Mouse (Mus musculus): ENCODE measurements at regions not wholly inside any gene's neighbourhood (a gene's known extent, or its start where the extent isn't known, plus 50 kb on each side); places are given as distances from the start of the nearest gene placed in this dataset.

DNA sequence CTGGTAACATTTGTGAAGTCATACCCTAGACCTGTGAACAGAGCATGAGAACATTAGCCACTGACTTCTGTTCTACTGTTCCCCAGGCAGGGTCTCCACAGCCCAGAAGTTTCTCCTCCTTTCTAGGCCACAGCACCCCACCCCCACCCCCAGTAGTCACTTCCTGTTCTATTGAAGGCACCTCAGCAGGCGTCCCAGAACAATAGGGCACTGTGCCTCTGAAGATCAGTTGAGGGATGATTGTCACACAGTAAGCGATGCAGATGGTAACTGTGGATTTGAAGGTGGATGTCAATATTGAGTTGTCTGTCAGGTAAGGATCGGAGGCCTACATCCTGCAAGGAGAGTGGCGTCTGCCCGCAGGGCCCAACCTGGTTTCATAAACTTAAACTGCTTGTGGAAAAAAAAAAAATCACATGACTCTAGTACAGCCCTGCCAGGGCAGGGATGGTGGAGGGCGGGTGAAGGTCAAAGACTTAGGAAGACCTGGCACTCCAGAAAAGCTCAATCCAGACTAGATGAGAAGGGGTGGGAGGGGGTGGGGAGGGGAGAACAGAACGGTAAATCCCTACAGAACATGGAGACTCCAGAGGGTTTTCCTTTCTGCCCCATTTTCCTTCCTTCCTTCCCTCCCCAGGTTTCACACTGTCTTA is 103.1 kb upstream of the Rybp start:
- no peak for DNase-seq (ENCODE audit: low spot score)

DNA sequence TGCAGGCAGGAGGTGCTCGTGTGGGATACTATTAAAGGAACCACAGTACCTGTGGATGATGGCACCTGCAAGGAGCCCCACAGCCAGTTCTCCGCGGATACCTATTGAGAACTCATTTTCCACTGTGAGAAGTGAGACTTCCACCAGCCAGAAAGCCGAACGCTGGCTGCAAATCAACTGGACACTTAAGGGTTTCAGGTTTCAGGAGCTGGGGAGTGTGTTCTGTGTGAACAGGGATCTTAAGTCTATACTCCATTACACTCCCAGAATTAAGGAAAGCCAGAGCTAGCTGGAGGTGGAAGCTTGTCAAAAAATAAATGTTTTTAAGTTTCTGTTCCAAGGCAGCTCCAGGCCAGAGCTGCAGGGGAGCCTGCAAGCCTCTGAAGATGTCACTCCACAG is 99.8 kb upstream of the Rybp start:
- no peak for DNase-seq (ENCODE audit: low spot score)

DNA sequence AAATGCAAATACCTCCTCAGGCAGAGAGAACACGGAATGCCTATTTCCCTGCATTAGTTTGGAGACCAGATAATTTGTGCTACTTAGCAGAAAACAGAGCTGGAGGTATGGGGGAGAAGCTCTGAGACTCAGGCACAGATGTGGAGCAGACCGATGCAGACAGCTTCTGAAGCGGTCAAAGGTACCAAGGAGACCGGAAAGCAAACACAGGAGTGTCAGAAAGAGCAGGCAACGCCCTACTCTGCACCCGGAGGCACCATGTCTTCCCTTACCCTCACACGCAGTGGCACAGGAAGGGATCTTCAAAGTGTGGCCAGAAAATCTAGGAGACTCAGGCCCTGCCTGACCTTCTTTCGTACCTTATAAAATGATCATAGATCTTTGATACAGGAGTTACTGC is 98.4 kb upstream of the Rybp start:
- DNase-seq (ENCODE audit: low spot score) = no peak

DNA sequence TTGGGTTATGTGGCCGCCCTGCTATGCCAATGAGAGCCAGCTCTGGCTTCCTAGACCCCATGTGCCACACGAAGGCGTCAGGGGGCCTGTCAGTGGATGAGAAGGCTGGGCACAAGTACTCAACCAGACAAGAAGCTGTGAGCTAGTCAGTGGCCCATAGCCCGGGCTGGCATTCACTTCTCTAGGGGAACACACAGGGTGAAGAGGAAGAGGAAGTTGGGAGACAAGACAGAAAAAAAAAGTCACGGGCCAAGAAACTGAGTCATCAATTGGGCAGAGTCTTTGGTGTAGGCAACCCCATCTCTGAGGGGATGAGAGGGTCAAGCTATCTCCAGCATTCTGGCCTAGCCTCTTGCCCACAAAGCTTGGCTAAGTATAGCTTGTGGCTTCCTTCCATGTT is 93.8 kb upstream of the Rybp start:
- no peak for DNase-seq (ENCODE audit: low spot score)

DNA sequence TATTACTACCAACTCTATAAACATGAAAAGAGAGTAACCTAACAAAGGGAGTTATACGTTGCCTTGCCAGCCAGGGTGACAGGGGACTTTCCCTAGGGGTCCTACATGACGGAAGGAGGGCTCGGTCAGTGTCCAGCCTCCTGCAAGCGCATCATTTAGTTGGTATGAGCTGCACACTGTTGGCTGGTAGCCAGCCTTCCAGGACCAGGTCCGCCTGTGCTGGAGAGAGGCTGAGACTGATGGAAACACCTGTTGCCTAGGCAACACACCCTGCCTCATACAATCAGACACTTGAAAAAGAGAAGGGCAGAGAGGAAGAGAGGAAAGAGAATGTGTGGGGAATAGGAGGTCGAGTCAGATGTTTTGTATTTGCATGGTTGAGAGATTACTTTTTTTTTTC is 93.3 kb upstream of the Rybp start:
- DNase-seq (ENCODE audit: low spot score) = no peak

DNA sequence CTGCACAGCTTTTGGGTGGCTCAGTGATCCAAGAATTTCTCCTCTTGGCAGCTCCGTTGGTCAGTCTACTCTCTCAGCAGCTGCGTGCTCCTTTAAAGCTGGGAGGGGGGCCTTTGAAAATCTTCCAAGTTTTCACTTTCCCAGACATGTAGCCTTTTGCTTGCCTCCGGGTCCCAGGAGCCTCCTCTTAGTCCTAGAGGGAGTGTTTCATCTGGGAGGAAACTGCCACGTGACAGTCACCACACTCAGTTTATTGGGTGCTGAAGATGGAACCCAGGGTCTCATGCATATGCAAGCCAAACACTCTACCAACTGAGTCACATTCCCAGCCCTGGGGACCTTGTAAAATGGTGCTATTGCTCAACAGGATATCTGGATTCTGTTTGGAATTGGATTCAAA is 92.5 kb upstream of the Rybp start:
- DNase-seq (ENCODE audit: low spot score) = no peak

DNA sequence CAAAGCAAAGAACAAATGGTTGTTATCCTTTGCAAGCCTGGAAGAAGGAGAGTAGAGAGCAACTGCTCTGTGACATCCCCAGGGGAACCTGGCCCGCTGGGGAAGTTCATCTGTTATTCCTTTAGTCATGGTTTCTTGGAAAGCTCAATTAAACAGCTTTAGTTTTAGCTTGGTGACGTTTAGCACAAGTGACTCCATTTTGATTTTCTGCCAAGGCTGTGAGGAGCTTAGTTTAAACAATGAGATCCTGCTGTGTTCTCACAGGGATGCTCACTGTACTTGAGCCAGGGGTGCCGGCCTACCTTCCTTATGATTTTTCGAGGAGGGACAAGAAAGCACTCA is 91.2 kb upstream of the Rybp start:
- DNase-seq (ENCODE audit: low spot score) = no peak

DNA sequence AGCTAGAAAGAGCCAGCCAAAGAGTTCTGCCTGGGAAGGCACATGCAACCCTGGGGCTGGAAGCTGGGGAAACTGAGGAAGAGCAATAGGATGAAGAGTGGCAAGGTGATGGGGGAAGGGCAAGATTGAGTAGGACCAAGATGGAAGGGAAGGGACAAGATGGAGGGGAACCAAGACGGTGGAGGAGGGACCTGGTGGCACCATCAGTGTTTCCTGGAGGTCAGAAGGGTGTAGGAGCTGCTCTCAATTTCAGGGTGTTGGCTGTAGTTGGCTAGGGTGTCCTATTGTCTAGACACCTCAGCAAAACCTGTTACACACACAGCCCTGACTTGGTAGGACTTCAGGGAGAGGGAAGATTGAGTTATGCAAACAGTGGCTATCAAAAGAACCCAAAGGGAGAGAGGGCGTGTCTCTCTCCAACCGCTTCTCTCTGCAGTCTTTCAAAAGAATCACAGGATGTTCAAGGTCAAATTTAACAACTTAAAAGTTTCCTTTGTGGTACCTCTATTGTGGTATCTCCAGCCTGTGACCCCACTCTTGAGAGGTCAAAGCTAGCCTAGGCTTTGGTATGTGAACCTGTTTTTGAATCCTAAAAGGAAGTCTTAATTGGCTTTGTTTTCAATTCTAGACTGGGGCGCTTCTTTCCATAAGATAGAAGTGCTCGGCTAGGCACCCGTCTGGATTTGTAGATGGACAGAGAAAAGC is 90.7 kb upstream of the Rybp start:
- DNase-seq (ENCODE audit: low spot score) = no peak

DNA sequence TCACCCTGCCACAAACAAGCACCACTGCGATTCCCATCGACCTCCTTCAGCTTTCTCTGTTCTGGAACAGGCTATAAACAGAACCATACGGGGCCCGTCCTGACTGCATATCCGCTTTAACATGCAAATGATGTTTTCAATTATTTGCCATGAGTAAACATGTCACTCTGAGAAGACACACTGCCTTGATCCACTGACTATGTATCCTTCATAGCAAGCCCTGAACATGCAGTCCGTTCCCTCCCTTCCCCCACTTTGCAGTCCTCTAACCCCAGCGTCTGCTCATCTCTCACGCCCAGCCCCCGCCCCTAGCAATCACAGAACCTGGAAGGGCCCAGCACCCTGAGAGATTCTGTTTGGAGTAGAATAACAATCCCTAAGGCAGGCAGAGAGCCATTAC is 89.4 kb upstream of the Rybp start:
- DNase-seq (ENCODE audit: low spot score) = no peak

DNA sequence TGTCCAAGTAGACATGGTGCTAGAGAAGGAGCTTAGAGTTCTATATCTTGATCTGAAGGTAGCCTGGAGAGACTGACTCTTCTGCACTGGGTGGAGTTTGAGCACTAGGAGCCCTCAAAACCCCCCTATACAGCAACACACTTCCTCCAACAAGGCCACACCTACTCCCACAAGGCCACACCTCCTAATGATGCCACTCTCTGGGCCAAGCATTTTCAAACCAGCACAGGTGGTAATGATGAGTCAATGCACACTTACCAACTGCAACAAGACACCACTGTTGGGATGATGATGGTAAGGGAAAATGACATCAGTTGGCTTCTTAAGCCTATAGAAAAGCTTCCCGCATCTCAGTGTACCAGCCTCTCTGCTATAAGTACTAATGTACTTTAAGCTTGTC is 83.5 kb upstream of the Rybp start:
- DNase-seq (ENCODE audit: low spot score) = no peak

DNA sequence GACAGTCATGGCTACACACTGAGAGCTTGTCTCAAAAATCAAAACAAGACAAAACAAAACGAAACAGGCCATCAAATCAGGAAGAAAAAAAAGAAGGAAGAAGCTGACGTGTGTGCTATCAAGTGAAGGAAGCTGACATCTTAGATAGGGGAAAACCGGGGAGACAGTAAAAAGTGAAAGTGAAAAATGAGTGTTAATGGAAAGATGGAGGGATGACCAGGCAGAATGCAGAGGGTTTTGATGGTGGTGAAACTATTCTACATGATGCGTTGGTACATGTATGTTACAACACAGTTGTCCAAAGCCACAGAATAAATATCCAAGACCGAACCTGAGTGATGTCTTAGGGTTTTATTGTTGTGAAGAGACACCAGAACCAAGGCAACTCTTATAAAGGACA is 83.1 kb upstream of the Rybp start:
- no peak for DNase-seq (ENCODE audit: low spot score)

DNA sequence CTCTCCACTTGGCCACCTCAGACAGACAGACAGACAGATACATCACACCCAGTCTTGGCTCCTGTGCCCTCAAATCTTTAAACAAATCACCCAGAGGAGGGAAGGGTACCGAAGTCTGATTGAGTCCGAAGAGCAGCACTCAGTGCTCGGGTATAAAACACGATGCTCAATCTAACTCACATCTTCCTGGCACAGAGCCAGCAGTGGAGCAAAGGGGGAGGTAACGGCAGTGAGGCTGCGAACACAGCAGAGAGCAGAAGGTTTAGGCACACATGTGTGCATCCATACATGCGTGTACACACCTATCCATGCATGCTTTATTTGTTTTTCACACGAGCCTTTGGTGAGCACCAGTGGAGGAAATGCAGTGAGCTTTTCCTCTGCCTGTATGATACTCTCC is 78.9 kb upstream of the Rybp start:
- DNase-seq (ENCODE audit: low spot score) = no peak

DNA sequence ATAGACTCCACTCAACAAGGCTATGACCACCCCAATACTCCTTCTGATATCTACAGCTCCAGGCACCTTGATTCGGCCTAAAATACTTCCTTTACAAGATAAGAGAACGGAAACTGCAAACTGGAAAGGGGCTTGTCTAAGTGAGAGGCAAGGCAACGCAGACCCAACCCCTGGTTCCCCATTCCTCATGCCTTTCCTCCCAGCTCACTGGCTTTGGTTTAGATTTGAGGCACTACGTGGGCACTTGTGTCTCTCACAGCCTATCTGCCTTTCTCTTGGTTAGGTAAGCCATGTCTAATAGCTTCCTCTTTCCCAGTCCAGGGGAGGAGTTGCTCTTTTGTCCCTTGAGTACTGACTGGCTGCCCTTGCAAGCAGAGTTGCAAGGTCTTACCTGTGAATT is 78.5 kb upstream of the Rybp start:
- no peak for DNase-seq (ENCODE audit: low spot score)

DNA sequence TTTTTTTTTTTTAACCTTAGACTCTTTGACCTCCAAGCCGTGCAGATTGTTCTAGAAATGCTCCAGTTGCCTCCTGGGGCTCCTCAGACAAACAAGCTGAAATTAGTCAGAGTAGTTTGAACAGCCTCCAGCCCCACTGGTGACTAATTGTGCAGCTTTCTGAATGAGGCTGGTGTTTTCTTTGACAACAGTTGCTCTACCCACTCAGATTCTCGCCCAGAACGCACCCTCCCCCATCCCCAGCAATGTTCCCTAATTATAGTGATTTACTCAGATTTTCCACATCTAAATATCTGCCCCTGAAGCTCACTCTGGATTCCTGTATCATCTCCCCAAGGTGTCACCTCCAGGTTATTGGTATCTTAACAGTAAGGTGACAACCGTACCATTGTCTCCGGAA is 76.4 kb upstream of the Rybp start:
- DNase-seq (ENCODE audit: low spot score) = no peak

DNA sequence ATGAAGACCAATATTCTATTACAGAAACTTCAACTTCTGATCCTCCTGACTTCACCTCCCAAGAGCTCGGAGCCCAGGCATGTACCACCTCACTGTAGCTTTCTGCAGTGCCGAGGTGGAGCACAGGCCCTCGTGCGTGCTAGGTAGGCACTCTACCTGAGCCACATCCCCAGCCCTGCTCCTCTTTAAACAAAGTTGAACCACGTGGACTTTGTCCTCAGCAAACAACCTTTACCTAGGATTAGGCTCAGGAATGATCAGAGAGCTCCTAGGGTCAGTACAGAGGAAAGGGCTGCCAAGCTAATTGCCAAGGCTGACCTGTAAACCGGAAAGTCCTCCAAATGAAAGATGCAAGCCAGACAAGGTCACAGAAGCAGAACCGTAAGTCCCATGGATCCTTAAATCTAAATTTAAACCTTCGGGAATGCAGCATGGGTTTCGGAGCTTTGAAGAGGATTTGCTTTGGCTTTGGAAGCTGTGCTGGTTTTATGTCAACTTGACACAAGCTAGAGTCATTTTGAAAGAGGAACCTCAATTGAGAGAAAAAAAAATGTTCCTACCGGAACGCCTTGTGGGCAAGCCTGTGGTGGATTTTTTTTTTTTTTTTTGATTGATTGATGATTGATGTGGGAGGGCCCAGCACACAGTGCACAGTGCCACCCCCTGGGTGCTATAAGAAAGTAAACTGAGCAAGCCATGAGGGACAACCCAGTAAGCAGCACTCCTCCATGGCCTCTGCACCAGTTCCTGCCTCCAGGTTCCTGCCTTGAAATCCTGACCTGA is 69.5 kb upstream of the Rybp start:
- no peak for DNase-seq (ENCODE audit: low spot score)

DNA sequence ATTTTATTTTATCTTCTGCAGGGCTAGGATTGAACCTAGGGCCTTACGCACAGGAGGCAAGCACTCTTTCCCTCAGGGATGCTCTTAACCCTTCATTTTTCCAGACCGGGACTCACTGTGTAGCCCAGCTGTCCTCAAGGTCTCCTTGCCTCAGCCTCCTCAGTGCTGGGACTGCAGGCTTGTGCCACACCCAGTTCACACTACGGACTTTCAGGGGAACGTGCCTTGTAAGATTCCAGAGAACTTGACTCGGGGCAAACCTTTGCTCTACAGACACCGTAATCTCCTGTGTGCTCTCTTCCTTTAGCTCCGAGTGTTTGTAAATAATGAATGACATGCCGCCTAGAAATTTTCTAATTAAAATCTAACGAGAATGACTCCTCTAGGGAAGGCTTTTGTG is 68.6 kb upstream of the Rybp start:
- DNase-seq (ENCODE audit: low spot score) = no peak

DNA sequence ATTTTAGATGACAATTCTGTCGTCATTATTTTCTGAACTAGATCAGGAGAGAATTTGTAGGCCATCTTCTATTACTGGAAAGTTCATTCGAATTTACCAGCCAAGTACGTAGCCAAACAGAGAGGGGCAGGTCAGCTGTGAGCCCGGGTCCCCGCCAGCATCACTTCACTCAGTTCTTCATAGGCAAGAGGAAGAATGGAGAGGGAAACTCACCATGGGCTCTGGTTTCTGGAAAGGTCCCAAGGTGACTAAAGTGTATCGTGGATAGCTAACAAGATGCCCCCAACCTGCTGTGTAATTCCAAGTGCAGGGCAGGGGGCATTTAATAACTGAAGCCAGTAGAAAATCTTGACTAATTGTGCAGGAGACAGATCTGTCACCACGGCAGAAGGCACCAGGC is 60.2 kb upstream of the Rybp start:
- DNase-seq (ENCODE audit: low spot score) = no peak

DNA sequence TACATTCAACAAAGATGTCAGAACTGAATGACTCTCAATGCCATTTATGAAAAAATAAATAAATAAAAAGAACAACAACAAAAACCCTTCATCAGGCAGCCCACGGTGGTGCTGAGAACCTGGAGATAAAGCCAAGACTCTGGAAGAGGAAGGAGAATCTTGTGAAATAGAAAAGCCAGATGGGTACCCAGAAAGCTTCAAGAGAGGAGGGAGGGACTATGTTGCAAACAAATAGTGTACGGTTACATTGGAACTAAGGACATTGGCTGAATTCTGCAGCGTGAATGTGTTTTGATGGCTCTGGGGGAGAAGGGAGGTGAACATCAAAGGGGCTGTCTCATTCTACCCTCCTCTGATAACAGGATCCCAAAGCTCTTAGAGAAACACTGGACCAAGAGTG is 57.8 kb upstream of the Rybp start:
- DNase-seq (ENCODE audit: low spot score) = no peak

DNA sequence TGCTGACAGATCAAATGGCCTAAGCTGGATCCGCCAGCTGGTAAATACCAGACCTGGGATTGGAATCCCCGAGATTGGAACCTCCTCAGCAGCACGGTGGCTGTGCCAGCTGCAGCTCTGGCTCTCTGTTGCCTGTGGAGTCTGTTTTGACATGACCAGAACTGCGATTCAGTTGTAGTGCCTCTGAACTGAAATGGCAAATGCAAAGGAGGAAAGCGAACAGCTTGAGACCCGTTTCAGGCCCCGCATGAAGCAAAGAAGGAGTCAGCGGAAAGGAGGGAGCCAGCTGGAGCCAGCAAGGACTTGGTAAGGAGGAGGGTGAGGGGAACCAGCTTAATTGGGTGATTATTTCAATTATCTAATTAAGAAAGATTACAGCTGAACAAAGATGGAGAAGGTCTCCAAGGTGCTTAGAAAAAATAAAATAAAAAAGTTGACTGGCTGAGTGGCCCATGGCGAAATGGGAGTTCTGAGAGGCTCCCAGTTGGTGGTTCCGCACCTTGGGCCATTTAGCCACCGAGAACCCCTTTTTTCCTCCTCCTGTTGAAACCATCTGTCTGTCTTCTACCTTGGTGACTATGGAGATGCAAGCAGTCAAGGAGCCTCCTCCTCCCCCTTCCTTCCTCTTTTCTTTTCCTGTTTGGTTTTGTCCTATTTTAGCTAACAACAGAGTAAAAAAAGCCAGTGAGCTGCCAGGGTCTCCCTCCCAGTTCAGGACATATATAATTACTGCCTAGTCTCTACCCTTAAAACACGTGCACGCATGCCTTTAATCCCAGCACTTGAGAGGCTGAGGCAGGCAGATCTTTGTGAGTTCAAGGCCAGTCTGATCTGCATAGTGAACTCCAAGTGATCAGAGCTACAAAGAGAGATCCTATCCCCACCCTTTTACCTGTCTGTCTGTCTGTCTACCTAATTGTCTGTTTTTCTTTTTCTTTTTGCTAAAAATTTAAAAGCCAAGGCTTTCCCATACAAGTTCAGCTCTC is 54.3 kb upstream of the Rybp start:
- DNase-seq (ENCODE audit: low spot score) = no peak

DNA sequence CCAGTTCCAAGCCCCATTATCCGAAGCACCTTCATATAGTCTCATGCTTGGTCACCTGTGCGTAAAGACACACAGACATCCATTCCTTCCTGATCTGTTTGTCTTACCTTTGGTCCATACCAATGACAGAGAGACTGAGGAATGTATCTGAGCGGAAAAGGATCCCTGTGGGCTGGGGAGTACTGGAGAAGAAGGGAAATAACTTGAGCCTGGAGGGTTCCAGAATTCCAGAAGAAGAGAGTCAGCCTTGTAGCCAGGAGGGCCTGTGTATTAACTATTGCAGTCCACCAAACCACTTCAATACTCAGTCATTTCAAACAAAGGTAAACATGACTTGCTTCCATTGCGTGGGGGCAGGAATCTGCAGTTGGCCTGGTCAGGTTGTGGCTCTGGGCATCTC is 51.0 kb upstream of the Rybp start:
- no peak for DNase-seq (ENCODE audit: low spot score)

Measured in spleen, adult 12 weeks (tissue).